Mouse (Mus musculus) neural tube, embryonic 11.5 days (tissue): ENCODE measurements around the gene Amhr2. TPM values are rescaled to one million over a fixed set of nuclear protein-coding genes. Genes with fewer than 3 reads are reported as not detected.

ENCODE experiments used
- ATAC-seq: fragments of 200-750 bp; cut with Nextera tagmentation; 2 replicates; pipeline ENCODE4 v1.8.0; 2017; ENCODE audit warnings: moderate number of reproducible peaks, mild to moderate bottlenecking, moderate TSS enrichment, moderate library complexity; ENCODE audit not compliant: insufficient read depth, low FRiP score, low TSS enrichment
- DNase-seq: peaks from one replicate; pipeline ENCODE4 v3.0.0-alpha.2; 2015; ENCODE audit warnings: low spot score
- H3K27ac ChIP-seq: fragments of 300-500 bp; sonication (generic); 2 replicates; pipeline ENCODE4 v1.5.1; 2014; ENCODE audit warnings: low read depth, mild to moderate bottlenecking, low read length
- H3K27me3 ChIP-seq: fragments of 300-500 bp; sonication (generic); 2 replicates; pipeline ENCODE4 v1.6.1; 2014; ENCODE audit warnings: mild to moderate bottlenecking, low read length, mixed read lengths; ENCODE audit not compliant: control insufficient read depth, insufficient read depth
- H3K36me3 ChIP-seq: fragments of 300-500 bp; sonication (generic); 2 replicates; pipeline ENCODE4 v1.6.1; 2014; ENCODE audit warnings: mild to moderate bottlenecking, low read length, moderate library complexity, mixed read lengths; ENCODE audit not compliant: control insufficient read depth, insufficient read depth
- H3K4me1 ChIP-seq: fragments of 300-500 bp; sonication (generic); 2 replicates; pipeline ENCODE4 v1.6.1; 2014; ENCODE audit warnings: low read length, mixed read lengths; ENCODE audit not compliant: control insufficient read depth, insufficient read depth
- H3K4me2 ChIP-seq: fragments of 300-500 bp; sonication (generic); 2 replicates; pipeline ENCODE4 v1.6.1; 2014; ENCODE audit warnings: low read depth, mild to moderate bottlenecking, moderate library complexity
- H3K4me3 ChIP-seq: fragments of 300-500 bp; sonication (generic); 2 replicates; pipeline ENCODE4 v1.5.1; 2014; ENCODE audit warnings: low read depth, low read length
- H3K9ac ChIP-seq: fragments of 300-500 bp; sonication (generic); 2 replicates; pipeline ENCODE4 v1.6.1; 2014; ENCODE audit warnings: mild to moderate bottlenecking, low read length
- H3K9me3 ChIP-seq: fragments of 300-500 bp; sonication (generic); 2 replicates; pipeline ENCODE4 v1.6.1; 2016; ENCODE audit warnings: low read length; ENCODE audit not compliant: control insufficient read depth
- WGBS: fragments of 180-500 bp; shearing (Covaris S2); extraction: QIAGEN DNeasy Blood & Tissue Kit; methylation state at CpG from one replicate; pipeline ENCODE4 v1.1.7; 2014; 5-methylcytosine and 5-hydroxymethylcytosine counted together
- polyA plus RNA-seq: library from polyadenylated mRNA; unstranded; fragments of >200 nt; fragmentation: Nextera tagmentation; extraction: Ambion mirVana; gene quantifications from 2 replicates; pipeline ENCODE4 v1.2.1, GENCODE M21; 2014

Gene Amhr2
- polyA plus RNA-seq, 1 experiment from 2014 or later, result not detected

DNA sequence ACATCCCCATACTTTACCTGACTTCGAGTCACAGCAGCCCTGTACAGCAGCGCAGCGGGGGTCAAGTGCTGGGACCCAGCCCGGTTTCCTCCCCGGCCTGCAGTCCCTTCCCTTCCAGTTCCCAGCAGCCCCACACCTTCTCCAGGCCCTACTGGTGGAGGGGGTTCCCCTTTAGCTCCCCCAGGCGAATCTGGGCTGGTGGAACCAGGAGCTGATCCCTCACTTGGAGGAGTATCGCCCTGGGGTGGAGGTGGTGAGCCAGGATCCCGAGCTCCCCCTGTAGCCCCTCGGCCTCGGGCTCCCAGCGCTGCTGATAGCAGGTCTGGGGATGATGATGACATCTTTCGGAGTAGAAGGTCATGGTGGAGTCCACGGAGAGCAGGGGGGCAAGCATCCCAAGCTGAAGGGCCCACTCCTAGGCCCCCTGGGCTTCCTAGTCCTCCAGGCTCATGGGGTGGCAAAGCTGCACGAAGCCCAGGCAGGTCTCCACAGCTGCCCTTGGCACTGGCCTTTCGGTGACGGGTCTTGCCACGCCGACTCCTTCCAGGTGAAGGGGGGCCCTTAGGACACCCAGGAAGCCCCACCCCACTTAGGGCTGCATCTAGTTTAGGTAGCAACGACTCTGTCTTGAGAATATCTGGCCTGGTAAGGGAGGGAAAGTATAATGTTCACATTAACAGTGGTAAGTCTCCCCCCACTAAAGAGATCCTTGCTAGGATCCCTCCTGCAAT, 56.1 kb downstream of the Amhr2 start:
- 90% methylated on average over 19 of the region's 19 CpGs for WGBS

DNA sequence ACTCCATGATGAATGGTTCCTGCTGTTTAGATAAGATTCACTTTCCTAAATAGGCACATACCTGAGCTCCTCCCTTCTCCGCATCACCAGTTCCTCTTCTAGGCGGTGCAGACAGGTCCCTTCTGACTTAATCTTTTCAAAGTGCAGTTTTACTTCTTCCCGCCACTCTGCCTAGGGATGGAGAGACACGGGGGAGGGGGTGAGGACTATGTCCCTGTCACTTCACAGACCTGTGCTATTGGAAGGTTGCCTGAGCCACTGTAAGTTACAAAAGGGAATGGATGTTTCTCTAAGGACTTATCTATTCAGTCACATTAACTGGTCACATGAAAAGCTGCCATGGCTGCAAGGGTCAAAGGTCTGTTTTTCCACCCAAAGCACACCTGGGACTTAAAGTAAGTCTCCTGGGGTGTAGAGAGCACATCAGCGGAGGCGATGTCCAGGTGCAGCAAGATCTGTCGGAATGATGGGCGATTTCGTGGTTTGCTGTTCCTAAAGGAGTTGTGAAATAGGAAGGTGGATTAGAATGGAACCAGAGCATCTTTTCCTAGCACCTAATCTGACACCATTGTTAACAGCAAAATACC, 57.2 kb downstream of the Amhr2 start:
- no peak for DNase-seq
- peaks cover 35% of the 10 kb centered on the region for H3K36me3 ChIP-seq
- WGBS, result 82% methylated on average over 9 of the region's 9 CpGs

More for the DNA sequence above, 56.1 kb downstream of the Amhr2 start:
- no peak for ATAC-seq
- no peak overlapping the region for H3K9ac ChIP-seq
- no peak for DNase-seq
- H3K27ac ChIP-seq, result no peak overlapping the region
- no peak overlapping the region for H3K4me2 ChIP-seq
- no peak overlapping the region for H3K4me3 ChIP-seq
- no peaks in the 10 kb centered on the region for H3K9me3 ChIP-seq
- H3K4me1 ChIP-seq, result no peaks in the 10 kb centered on the region
- H3K36me3 ChIP-seq, result peaks cover 38% of the 10 kb centered on the region
- H3K27me3 ChIP-seq, result no peaks in the 10 kb centered on the region

DNA sequence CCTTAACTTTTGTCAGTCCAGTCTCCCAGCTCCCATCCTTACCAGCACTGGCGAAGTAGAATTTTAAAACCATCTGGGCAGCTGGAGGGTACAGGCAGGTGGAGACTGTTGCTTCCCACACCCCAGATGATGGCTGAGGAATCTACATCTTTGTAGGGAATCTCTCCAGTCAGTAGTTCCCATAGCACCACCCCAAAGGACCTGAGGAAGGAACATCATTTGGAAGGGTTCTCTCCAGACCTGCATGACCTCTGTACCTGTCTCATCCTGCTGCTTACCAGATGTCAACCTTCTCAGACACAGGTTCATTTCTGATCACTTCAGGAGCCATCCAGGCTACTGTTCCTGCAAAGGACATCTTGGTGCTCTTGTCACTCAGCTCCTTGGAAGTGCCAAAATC, 58.3 kb downstream of the Amhr2 start, which contains the start of gene Gm10337:
Gene Gm10337 (plus strand): TSS at position 276 of the 400 bp plus-strand sequence.
- Histone ChIP-seq H3K27me3 (no peaks in the 10 kb centered on the region), H3K27ac (no peak within 1 kb of the TSS), H3K4me3 (no peak within 1 kb of the TSS), H3K9me3 (no peaks in the 10 kb centered on the region), H3K9ac (no peak within 1 kb of the TSS), H3K36me3 (peaks cover 31% of the 10 kb centered on the region), H3K4me2 (no peak within 1 kb of the TSS), H3K4me1 (no peaks in the 10 kb centered on the region)
- DNase-seq (no peak), ATAC-seq (no peak)
- 85% methylated on average over 1 of the region's 1 CpGs for WGBS

More for the DNA sequence above, 57.2 kb downstream of the Amhr2 start:
- ATAC-seq, result no peak
- no peaks in the 10 kb centered on the region for H3K27me3 ChIP-seq
- no peaks in the 10 kb centered on the region for H3K4me1 ChIP-seq
- no peak overlapping the region for H3K27ac ChIP-seq
- H3K9me3 ChIP-seq, result no peaks in the 10 kb centered on the region
- no peak overlapping the region for H3K4me2 ChIP-seq
- no peak overlapping the region for H3K4me3 ChIP-seq
- H3K9ac ChIP-seq, result no peak overlapping the region

Other genes starting within 250 kb of the Amhr2 start
- 65.4 and 66.9 TPM in 2 replicates for gene Zfp740, start 242.1 kb upstream of the Amhr2 start, polyA plus RNA-seq
- gene Csad, start 240.6 kb upstream of the Amhr2 start, polyA plus RNA-seq, result 32.8 TPM in 2 replicates
- 0.95 and 1.3 TPM in 2 replicates for gene Itgb7, start 213.4 kb upstream of the Amhr2 start, polyA plus RNA-seq
- 24.0 and 26.4 TPM in 2 replicates for gene Rarg, start 187.8 kb upstream of the Amhr2 start, polyA plus RNA-seq
- gene Gm9918, start 174.8 kb upstream of the Amhr2 start, polyA plus RNA-seq, result 0.20 and 0.39 TPM in 2 replicates
- gene Mfsd5, start 165.9 kb upstream of the Amhr2 start, polyA plus RNA-seq, result 59.7 and 66.7 TPM in 2 replicates
- 36.2 and 37.9 TPM in 2 replicates for gene Espl1, start 149.1 kb upstream of the Amhr2 start, polyA plus RNA-seq
- 386 and 396 TPM in 2 replicates for gene Pfdn5, start 119.3 kb upstream of the Amhr2 start, polyA plus RNA-seq
- gene Myg1, start 113.7 kb upstream of the Amhr2 start, polyA plus RNA-seq, result 92.9 and 102 TPM in 2 replicates
- 84.7 and 86.7 TPM in 2 replicates for gene Aaas, start 94.6 kb upstream of the Amhr2 start, polyA plus RNA-seq
- gene Sp7, start 78.2 kb upstream of the Amhr2 start, polyA plus RNA-seq, result 0.70 and 0.96 TPM in 2 replicates
- gene Sp1, start 39.2 kb upstream of the Amhr2 start, polyA plus RNA-seq, result 10.4 and 11.1 TPM in 2 replicates
- gene Prr13, start 13.7 kb downstream of the Amhr2 start, polyA plus RNA-seq, result 80.9 and 88.6 TPM in 2 replicates
- gene Pcbp2, start 25.2 kb downstream of the Amhr2 start, polyA plus RNA-seq, result 220 and 232 TPM in 2 replicates
- 4.1 and 10.3 TPM in 2 replicates for gene Gm10337, start 58.4 kb downstream of the Amhr2 start, polyA plus RNA-seq
- 24.8 and 26.1 TPM in 2 replicates for gene Map3k12, start 71.7 kb downstream of the Amhr2 start, polyA plus RNA-seq
- 103 and 105 TPM in 2 replicates for gene Tarbp2, start 72.8 kb downstream of the Amhr2 start, polyA plus RNA-seq
- 3.0 and 3.4 TPM in 2 replicates for gene Npff, start 79.6 kb downstream of the Amhr2 start, polyA plus RNA-seq
- not detected in 2 replicates for gene Gm28047, start 179.7 kb downstream of the Amhr2 start, polyA plus RNA-seq
- gene Atf7, start 180.1 kb downstream of the Amhr2 start, polyA plus RNA-seq, result 14.2 and 18.4 TPM in 2 replicates
- gene Atp5g2, start 227.0 kb downstream of the Amhr2 start, polyA plus RNA-seq, result 64.9 and 66.5 TPM in 2 replicates